In genomic region chr12:11273185-11273584, GRCm38 (mm10) we compare ENCODE assay signal across 19 mouse cellular contexts.
"Had no signal": no experiment of that assay in that cellular context is flagged by ENCODE, and none has a peak within 500 bp of the region (broad histone marks: within the 10 kb centered on the region; RNA-seq: fewer than 3 reads in every experiment).

No protein-coding gene starts in this region.

- H3K4me2 ChIP-seq: lung, embryonic 15.5 days; midbrain, embryonic 12.5 days; neural tube, embryonic 13.5 days; neural tube, embryonic 15.5 days had no signal

- H3K27me3 ChIP-seq: lung, embryonic 15.5 days; midbrain, embryonic 12.5 days; neural tube, embryonic 13.5 days; neural tube, embryonic 15.5 days had no signal

- ATAC-seq: midbrain, embryonic 16.5 days had no signal

- H3K9ac ChIP-seq: lung, embryonic 15.5 days; midbrain, embryonic 12.5 days; neural tube, embryonic 13.5 days; neural tube, embryonic 15.5 days had no signal

- DNase-seq: lung, adult 2 months; lung, postnatal 10 days; lung, postnatal 4 days; midbrain, embryonic 14.5 days; retina, postnatal 1 day; right cerebral cortex, adult 18-20 months; right cerebral cortex, postnatal 25 days; right cerebral cortex, postnatal 4 days; spleen, adult 18-20 months; thymus, adult 18-20 months; thymus, postnatal 25 days; thymus, postnatal 4 days had no signal

- H3K9me3 ChIP-seq: lung, embryonic 15.5 days; midbrain, embryonic 10.5 days; midbrain, embryonic 12.5 days; neural tube, embryonic 13.5 days; neural tube, embryonic 15.5 days had no signal

- H3K27ac ChIP-seq: lung, embryonic 15.5 days; midbrain, embryonic 10.5 days; midbrain, embryonic 12.5 days; neural tube, embryonic 13.5 days; neural tube, embryonic 15.5 days had no signal

- H3K4me3 ChIP-seq: lung, embryonic 15.5 days; midbrain, embryonic 10.5 days; midbrain, embryonic 12.5 days; myocyte; neural tube, embryonic 13.5 days; neural tube, embryonic 15.5 days had no signal
